ENCODE assay signal across 10 mouse cellular contexts in genomic region chr11:108605301-108605700, GRCm38 (mm10).
DNase-seq lines count a peak whose midpoint lies in the region; ATAC-seq and TF ChIP-seq lines count a peak whose summit lies in the region.
"Had no signal": no experiment of that assay in that cellular context is flagged by ENCODE, and none has a peak within 500 bp of the region (broad histone marks: within the 10 kb centered on the region; RNA-seq: fewer than 3 reads in every experiment).

No protein-coding gene starts in this region.

- 6% methylated on average over 3 of the region's 3 CpGs for WGBS in forebrain, embryonic 14.5 days
- 17% methylated on average over 3 of the region's 3 CpGs for WGBS in midbrain, embryonic 12.5 days

- no peak for TF ChIP-seq CTCF in brain, embryonic 14.5 days (IDR thresholded peaks at IDR 0.05; ENCODE audit: borderline replicate concordance, extremely low read depth, insufficient read depth, insufficient read length)

- DNase-seq in R1 (ENCODE audit: low read depth, low spot score), result peak; percentile 55
- peak; percentile 89 for DNase-seq in brain, embryonic 14.5 days (ENCODE audit: low read depth)
- peak; percentile 66 for DNase-seq in forebrain, embryonic 14.5 days (ENCODE audit: low spot score)
- DNase-seq in B cell, adult 2 months, result no peak
- no peak for DNase-seq in layer of hippocampus, adult 9-11 months
- DNase-seq in adipocyte (ENCODE audit: low spot score), result no peak
- DNase-seq in urinary bladder, adult 2 months (ENCODE audit: low spot score), result no peak
- DNase-seq: kidney, postnatal 14 days had no signal

- no peaks in the 10 kb centered on the region for H3K4me1 ChIP-seq in forebrain, embryonic 14.5 days (ENCODE audit: control insufficient read depth, insufficient read depth, low read length)
- 0 out of 2 replicates have a peak, but pooled peaks cover 4% of the 10 kb centered on the region for H3K4me1 ChIP-seq in midbrain, embryonic 12.5 days

- H3K4me2 ChIP-seq in forebrain, embryonic 14.5 days (ENCODE audit: low read length), result no peak overlapping the region
- peak overlapping the region; percentile 32 for H3K4me2 ChIP-seq in midbrain, embryonic 12.5 days (replicated peaks)

- no peak overlapping the region for H3K4me3 ChIP-seq in forebrain, embryonic 14.5 days (ENCODE audit: low read depth, low read length)
- H3K4me3 ChIP-seq in midbrain, embryonic 12.5 days, result no peak overlapping the region

- peak overlapping the region; percentile 64 for H3K27ac ChIP-seq in forebrain, embryonic 14.5 days (ENCODE audit: low read depth, low read length)
- peak overlapping the region; percentile 75 for H3K27ac ChIP-seq in midbrain, embryonic 12.5 days (replicated peaks)
- H3K27ac ChIP-seq: liver, embryonic 14.5 days had no signal

- H3K9ac ChIP-seq in forebrain, embryonic 14.5 days (ENCODE audit: low read length), result no peak overlapping the region
- no peak overlapping the region for H3K9ac ChIP-seq in midbrain, embryonic 12.5 days (replicated peaks)
- H3K9ac ChIP-seq: liver, embryonic 14.5 days had no signal

- no peaks in the 10 kb centered on the region for H3K9me3 ChIP-seq in forebrain, embryonic 14.5 days (replicated peaks; ENCODE audit: control insufficient read depth, low read length)
- H3K9me3 ChIP-seq in midbrain, embryonic 12.5 days, result no peaks in the 10 kb centered on the region

- no peaks in the 10 kb centered on the region for H3K27me3 ChIP-seq in forebrain, embryonic 14.5 days (replicated peaks; ENCODE audit: control insufficient read depth, insufficient read depth, low read length)
- no peaks in the 10 kb centered on the region for H3K27me3 ChIP-seq in midbrain, embryonic 12.5 days

- no peaks in the 10 kb centered on the region for H3K36me3 ChIP-seq in forebrain, embryonic 14.5 days (ENCODE audit: control insufficient read depth, insufficient read depth, low read length)
- no peaks in the 10 kb centered on the region for H3K36me3 ChIP-seq in midbrain, embryonic 12.5 days

- peak; percentile 86 for ATAC-seq in forebrain, embryonic 14.5 days
- ATAC-seq in midbrain, embryonic 12.5 days (ENCODE audit: low FRiP score, low read depth), result peak; percentile 96

- TF ChIP-seq POLR2A in brain, embryonic 14.5 days (IDR thresholded peaks at IDR 0.05; ENCODE audit: borderline replicate concordance, extremely low read depth, insufficient read depth, insufficient read length, poor library complexity, severe bottlenecking), result no peak

Comparison
In these comparisons a context has a peak if more than half of its experiments do, and no peak if none do; other contexts are left out.
1. DNase-seq: peak in R1 (single experiment), brain, embryonic 14.5 days (single experiment) and forebrain, embryonic 14.5 days (single experiment); none in B cell, adult 2 months (0 of 2), layer of hippocampus, adult 9-11 months (single experiment), adipocyte (single experiment) and urinary bladder, adult 2 months (single experiment).